Mouse (Mus musculus): ENCODE results near the gene Olfr374.
A peak's percentile ranks its signal among the peaks of the same experiment; 100 is the strongest.

The Olfr374 gene

DNA sequence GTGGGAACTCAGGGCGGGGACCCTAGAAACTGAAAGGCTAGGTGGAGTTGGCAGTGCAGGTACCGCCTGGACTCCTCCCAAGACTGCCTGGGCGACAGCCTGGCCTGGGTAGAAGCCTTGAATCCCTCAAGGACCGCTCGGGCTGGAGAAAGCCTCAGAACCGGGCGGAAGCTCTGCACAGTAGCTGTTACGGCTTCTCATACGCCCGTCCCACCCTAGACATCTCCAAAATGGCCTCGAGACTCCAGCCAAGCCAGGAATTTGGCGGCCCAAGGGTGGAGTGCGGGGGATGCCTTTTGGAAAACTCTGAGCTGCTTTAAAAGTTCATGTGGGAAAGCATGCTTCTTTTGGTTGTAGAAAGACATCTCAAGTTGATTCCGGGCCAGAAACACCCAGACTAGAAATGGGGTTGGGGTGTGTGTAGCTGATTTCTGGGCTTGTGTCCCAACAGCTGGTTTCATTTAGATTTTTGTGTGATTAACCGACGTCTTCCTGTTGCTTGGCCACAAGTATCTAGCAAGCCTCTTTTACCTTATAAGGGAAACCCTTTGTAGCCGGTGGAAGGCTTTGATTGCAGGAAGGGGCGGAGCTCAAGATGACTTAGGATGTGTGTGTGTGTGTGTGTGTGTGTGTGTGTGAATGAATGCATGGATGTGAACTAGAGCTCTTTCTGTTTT is 29.6 kb downstream of the Olfr374 start:
- peak; percentile 67 to 76 for DNase-seq

DNA sequence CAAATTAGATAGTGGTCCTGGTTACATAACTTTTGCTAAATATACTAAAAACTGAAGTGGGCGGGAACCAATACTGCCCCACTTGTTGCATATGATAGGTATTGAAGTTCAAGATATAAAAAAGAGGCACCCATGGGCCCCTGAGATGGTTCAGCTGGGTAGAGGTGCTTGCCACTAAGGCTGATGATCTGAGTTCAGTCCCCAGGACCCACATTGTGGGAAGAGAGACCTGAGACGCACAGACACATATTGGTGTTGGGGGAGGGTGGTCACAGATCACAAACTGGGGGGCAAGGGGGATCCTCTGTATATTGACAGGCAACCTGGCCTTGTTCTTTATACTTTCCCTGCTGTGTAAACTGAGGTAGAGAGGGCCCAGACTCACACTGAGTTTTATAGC is 30.6 kb downstream of the Olfr374 start:
- DNase-seq: no peak

DNA sequence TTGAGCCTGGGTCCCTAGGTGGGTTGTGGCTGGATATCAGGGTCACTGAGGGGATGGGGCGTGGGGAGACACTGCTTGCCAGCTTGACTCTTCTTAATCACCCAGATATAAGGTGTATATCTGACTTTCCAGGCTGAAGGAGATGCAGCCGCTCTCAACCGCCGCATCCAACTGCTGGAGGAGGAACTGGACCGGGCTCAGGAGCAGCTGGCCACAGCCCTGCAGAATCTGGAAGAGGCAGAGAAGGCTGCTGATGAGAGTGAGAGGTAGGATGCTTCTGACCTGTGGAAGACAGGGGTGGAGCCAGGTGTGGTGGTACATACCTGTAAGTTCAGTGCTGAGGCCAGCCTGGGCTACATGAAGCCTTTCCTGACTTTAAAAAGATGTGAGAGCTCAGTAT is 31.6 kb downstream of the Olfr374 start:
- DNase-seq: no peak

DNA sequence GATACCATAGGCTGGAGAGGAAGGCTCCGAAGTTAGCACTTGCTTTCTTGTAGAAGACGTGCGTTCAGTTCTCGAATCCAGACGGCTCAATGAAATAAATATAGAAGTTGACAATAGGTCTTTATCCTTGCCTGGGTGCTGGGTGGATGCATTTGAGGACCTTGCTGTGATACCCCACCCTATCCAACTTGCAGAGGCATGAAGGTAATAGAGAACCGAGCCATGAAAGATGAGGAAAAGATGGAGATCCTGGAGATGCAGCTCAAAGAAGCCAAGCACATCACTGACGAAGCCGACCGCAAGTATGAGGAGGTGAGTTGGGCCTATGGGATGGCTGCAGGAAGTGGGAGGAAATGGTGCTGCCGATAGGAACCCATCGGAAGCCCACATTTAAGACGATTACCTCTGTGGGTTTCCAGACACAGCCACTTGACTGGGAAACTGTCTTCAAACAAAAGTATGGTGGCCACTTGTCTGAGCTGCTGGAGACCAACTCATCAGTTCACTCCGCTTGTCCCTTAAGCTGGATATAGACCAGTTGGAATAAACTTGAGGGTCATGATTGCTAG is 36.5 kb downstream of the Olfr374 start:
- no peak for DNase-seq

DNA sequence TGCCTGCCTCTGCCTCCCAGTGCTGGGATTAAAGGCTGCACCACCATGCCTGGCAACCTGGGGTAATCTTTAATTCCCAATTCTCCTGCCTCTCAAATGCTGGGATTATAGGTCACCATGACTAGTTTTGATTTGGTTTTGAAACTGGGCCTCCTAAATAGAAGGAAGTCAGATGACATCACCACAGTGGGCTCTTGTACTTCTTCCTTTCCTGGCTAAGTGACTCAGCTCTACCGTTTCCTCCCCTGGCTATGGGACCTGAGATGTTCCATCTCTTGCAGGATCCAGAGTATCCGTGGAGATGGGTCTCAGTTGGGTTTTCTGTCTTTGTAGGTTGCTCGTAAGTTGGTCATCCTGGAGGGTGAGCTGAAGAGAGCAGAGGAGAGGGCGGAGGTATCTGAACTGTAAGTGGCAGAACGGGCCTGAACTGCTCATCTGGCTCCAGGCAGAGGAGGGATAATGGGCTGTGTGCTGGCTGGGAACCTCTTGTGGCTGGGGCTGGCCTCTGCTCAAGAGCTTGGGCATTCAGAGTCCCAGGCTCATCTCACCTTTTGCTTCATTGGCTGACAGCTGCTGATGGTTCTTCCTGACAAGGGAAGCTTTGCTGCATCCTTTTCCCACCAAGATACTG is 37.6 kb downstream of the Olfr374 start:
- no peak for DNase-seq

DNA sequence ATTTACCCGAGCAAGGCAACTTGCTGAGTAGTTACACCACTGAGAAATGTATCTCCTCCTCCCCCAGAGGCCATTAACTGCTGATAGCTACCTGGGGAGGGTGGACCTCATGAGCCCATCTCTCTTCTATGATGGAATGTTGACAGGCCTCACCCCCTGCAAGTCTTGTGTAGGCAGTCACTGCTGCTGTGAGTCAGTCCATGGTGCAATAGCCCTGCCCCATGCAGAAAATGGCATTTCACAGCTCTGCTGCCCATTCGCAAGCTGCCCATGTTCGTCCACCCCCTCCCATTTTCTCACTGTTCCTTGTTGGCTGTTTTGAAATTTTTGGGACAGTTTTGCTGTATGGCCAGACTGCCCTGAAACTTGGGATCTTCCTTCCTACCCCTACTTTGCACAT is 38.7 kb downstream of the Olfr374 start:
- DNase-seq: no peak

DNA sequence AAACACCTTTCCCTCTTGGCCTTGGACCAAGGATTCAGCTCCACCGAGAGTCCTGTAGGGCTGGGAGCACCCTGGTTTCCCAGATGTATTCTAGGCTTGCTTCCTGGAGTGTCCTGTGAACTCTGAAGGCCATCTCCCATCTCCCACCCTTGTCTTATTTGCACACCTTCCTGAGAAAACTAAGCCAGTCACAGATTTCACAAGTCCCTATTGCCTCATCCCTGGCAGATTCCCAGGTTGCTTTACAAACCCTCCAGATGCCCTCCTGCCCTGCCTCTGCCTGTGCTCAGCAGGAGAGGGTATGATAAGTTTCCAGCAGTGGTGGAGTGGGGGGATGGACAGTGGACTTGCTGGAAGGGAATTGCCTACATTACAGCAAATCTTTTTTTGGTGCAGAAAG is 39.2 kb downstream of the Olfr374 start:
- no peak for DNase-seq

DNA sequence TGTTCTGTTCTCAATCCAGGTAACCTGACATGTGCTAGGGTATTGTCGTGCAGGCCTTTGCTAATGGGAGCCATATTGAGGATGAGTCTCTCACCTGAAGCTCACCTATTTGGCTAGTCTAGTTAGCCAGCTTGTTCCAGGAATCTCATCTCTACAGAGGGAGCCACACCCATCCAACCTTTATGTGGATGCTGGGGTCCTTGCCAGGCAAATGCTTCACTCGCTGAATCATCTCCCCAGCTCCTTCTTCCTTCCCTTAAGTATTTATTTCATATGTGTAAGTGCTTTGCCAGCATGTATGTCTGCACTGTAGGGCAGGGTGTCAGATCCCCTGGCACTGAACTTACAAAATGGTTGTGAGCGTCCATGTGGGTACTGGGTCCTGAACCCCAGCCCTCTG is 39.7 kb downstream of the Olfr374 start:
- no peak for DNase-seq

DNA sequence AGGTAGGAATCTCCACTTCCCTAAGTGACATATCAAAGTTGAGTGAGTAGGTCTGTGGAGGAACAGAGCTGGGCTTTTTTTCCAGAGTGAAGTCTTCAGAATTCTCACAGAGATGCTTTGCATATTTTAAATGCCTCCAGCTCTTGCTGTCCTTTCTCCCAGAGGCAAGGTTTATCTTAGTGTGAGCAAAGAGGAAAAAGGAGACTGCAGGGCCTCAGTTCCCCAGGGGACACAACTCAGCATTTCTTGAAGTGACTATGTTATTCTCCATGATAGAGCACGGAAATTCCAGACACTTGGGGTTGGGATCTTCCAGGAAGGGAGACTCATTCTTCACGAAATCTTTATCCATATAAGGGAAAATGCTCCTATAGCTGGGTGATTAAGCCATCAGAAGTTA is 40.4 kb downstream of the Olfr374 start:
- DNase-seq: no peak

DNA sequence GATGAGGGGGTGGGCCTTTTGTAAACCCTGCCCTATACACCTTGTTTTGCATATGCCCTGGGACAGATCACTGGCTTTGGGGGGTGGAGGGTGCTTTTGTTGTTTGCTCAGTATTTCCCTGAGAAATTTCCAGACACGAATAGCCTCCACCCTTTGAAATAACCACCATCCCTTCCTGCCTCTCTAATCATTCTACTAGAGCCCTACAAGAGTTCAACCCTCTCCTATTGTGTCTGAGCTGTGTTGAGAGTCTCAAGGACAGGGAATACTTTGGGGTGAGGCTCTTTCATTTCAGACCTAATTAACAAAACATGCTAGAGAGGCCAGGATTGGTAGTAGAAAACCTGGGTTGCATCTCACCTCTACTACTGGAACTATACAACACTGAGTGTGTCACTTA is 42.2 kb downstream of the Olfr374 start:
- DNase-seq: no peak

DNA sequence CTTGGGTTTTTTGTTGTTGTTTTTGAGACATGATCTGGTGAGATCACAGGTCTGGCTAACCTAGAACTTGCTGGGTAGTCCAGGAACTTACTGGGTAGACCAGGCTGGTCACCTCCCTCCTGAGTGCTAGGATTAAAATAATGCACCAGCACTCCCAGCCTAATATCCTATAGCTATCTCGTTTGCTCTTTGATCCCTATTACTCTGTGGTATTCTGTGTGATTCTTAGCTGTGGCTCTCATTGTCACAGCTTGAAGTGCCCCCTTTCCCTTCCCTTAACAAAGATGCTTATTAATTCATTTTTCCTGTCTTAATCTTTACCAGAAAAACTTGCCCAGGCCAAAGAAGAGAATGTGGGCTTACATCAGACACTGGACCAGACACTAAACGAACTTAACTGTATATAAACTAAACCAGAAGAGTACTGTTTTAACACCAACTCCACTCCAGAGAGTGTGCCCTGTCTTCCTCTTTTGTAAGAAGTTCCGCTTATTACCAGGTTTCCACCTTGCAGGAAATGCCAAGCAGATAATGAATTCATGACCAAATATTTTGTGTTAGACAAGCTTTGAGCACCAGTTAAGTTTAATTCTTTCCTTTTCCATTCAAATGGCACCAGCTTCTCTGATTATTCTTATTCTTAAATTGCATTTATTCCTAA is 44.7 kb downstream of the Olfr374 start:
- no peak for DNase-seq

DNA sequence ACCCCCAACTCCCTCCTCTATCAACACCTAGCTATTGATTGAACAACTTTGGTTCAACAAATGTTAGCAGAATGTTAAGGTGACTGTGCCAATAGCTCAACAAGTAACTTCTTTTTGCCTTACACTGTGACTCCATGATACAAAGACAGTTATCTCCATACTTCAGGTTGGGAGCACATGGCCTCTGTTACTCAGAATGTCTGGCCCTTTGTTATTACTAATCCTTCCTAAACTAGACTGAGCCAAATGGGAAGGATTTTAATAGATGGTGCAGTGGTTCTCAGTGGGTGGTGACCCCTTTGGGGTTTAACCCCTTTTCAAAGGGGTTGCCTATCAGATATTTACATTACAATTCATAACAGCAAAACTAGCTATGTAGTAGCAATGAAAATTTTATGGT is 46.5 kb downstream of the Olfr374 start:
- no peak for DNase-seq

DNA sequence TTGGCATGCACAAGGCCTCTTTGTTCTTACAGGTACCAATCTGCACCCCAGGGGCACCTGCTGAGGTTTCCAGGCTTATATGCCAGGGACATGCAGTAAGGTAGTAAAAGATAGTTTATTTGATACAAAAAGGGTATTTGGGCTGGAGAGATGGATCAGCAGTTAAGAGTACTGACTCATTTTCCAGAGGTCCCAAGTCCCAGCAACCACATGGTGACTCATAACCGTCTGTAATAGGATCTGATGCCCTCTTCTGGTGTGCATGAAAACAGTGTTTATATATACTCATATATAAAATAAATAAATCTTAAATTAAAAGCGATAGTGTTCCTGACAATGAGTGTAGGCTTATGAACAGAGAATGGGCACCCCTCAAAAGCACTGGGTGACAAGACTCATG is 51.3 kb downstream of the Olfr374 start:
- no peak for DNase-seq

DNA sequence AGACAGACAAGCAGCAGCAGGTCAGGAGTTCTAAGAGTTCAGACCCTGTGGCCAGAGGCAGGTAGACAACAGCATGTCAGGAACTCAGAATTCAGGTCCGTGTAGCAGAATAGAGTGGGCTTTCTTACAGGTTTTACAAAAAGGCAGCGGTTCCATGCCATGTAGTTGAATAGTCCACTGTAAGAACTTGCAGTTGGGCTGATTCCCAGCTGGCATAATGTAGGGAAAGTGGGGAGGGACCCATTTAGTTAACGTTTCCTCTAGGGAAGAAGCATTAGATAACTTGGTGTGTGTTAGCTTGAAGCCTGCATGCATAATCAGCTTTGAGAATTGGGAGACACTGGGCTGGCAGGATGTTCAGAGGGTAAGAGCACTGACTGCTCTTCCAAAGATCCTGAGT is 51.9 kb downstream of the Olfr374 start:
- DNase-seq: no peak

DNA sequence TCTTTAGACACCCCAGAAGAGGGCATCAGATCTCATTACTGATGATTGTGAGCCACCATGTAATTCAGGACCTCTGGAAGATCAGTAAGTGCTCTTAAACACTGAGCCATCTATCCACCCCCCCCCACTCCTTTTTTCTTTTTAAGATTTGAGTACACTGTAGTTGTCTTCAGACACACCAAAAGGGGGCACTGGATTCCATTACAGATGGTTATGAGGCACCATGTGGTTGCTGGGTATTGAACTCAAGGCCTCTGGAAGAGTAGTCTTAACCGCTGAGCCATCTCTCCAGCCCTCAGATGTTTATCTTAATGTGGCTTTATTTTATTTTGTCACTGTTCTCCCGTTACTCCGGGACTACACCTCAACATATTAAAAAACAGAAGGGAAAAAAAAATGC is 53.2 kb downstream of the Olfr374 start:
- DNase-seq: no peak

DNA sequence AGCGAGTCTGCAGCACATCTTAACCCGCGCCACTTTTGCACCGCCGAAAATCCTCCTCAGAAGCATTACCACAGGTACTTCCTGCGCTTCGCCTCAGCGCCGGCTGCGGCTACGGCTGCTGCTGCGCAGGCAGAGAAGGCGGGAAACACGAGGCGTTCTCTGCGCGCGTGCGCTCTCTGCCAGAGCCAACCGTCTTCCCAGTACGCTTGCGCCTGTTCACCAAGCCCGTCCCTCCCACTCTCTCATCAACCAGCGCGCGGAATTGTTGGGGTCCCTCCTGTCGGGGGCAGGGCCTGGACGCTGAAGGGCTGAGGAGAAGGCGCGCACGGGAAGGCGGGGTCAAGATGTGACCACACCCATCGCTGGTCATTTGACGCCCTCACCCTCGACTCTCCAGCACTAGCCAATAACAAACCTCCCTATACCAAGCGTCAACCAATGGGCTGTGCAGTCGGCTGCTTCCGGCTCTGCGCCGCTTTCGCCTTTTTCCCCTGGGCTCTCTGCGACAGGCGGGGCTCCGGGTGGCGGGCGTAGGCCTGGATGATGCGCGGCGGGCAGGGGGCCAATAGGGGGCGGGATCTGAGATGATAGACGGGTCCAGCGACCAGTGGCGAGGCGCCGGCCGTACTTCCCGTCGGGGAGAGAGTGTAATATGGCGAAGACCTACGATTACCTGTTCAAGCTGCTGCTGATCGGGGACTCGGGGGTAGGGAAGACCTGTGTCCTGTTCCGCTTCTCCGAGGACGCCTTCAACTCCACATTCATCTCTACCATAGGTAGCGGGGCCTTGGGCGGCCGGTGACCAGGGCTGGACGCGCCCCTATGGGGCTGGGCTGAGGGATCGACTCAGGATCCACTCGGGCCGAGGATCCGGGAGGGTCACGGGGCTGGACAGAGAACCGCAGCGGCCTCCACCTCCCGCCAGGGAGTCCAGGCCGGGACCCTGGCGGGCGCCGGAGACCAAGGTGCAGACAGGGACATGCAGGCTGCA is 54.2 kb downstream of the Olfr374 start, which contains the start of gene Rab8a:
Gene Rab8a, plus strand, starts transcription at position 494 of the 991 bp plus-strand sequence.
- DNase-seq: peak; percentile 100

DNA sequence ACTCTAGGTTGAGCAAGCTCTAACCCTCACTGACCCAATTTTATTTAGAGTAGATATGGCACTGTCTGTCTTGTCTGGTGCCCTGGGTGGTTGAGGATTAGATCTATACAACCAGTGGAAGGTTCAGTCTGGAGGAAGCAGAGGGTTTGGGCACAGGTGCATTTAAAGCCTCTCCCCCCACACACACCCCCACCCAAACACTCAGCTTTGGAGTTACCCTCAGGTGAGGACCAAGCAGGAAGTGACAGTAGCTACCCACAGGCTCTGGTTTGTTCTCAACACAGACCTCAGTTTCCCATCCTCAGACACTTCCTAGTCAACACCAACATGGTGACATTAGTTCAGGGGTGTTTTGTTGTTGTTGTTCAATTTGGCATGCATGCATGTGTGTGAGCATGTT is 56.0 kb downstream of the Olfr374 start:
- DNase-seq: no peak
